Mouse (Mus musculus) bone marrow macrophage, adult 2 months (primary cell): ENCODE measurements at regions not wholly inside any gene's neighbourhood (a gene's known extent, or its start where the extent isn't known, plus 50 kb on each side); places are given as distances from the start of the nearest gene placed in this dataset.

ENCODE experiments used
- H3K27ac ChIP-seq: 2 replicates; pipeline ENCODE4 v1.5.1; 2012; ENCODE audit warnings: low read depth, low read length; ENCODE audit not compliant: insufficient read depth
- H3K4me1 ChIP-seq: 2 replicates; pipeline ENCODE4 v1.6.1; 2012; ENCODE audit warnings: low read length; ENCODE audit not compliant: control insufficient read depth, insufficient read depth
- H3K4me3 ChIP-seq: 2 replicates; pipeline ENCODE4 v1.5.1; 2012; ENCODE audit warnings: mild to moderate bottlenecking, low read length, moderate library complexity; ENCODE audit not compliant: insufficient read depth
- CTCF ChIP-seq: IDR thresholded peaks from 2 replicates; pipeline ENCODE4 v1.5.1; 2012; ENCODE audit warnings: low read depth, mild to moderate bottlenecking, low read length, moderate library complexity
- POLR2A ChIP-seq: IDR thresholded peaks from 2 replicates; pipeline ENCODE4 v1.6.1; 2012; ENCODE audit warnings: mild to moderate bottlenecking, low read depth, low read length, borderline replicate concordance

DNA sequence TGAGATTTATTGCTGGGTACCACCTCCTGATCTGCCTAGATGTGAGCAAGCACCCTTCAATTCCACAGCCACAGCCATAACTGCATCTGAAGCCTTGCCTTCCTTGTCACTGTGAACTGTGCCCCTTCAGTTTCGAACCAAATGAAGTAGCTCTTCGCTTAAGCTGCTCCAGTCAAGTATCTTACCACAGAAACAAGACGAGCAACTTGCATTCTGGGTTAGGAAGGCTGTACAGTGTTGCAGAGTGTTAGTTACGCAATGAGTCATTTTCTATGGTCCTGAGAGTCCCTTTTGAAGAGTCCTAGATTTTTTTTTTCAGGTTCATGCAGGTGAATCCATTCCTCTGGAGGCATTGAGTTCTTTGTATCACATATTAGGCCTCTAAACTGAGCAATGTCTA, 107.9 kb upstream of the Topaz1 start:
- Histone ChIP-seq H3K4me1 (no peaks in the 10 kb centered on the region), H3K27ac (no peak overlapping the region), H3K4me3 (no peak overlapping the region)
- TF ChIP-seq POLR2A (no peak), CTCF (no peak)

- no peak overlapping the region for H3K4me3 ChIP-seq
- no peak overlapping the region for H3K27ac ChIP-seq
- H3K4me1 ChIP-seq = no peaks in the 10 kb centered on the region
- TF ChIP-seq POLR2A = no peak
- no peak for TF ChIP-seq CTCF
These were observed 104.2 kb upstream of the Topaz1 start for GRCm38 (mm10) chr9:122642913-122643312.

GRCm38 (mm10) chr9:122645569-122645968, 101.6 kb upstream of the Topaz1 start:
- H3K4me3 ChIP-seq = no peak overlapping the region
- no peaks in the 10 kb centered on the region for H3K4me1 ChIP-seq
- no peak overlapping the region for H3K27ac ChIP-seq
- no peak for TF ChIP-seq POLR2A
- no peak for TF ChIP-seq CTCF

DNA sequence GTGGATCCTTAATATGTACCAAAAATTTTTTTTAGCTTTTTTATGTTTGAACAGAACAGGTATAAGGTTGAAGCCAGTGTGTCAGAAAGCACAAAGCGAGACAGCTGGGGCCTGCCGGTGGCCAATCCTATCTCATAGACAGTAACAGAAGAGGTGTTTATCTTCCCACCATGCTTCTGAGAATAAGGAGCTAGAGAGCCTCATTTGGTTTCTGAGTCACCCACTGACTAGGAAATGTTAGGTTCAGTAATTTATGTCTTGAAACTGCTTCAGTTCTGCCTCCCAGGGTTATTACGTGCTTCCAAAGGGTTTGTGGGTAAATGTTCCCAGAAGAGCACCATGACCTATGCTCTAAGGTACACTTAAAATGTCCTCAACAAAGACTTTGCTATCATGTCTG, 96.3 kb upstream of the Topaz1 start:
- no peak overlapping the region for H3K4me3 ChIP-seq
- TF ChIP-seq POLR2A (no peak), CTCF (no peak)
- no peaks in the 10 kb centered on the region for H3K4me1 ChIP-seq

DNA sequence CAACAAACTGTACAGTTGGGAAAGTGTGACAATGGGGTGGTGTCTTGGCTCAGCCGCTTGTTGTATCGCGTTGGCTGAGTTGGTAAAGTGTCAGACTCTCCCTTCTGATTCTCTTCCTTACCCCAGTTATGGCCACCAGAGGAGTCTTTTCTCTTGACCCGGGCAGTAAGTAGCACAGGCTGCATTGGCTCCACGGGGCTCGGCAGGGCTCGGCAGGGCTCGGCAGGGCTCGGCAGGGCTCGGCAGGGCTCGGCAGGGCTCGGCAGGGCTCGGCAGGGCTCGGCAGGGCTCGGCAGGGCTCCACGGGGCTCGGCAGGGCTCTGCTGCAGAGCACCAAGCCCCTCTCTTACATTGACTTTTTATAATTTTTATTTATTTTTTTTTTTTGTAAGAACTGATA, 91.6 kb upstream of the Topaz1 start:
- no peak for TF ChIP-seq CTCF
- no peak for TF ChIP-seq POLR2A
- Histone ChIP-seq H3K27ac (no peak overlapping the region), H3K4me3 (no peak overlapping the region), H3K4me1 (no peaks in the 10 kb centered on the region)

More for the DNA sequence above, 96.3 kb upstream of the Topaz1 start:
- no peak overlapping the region for H3K27ac ChIP-seq

DNA sequence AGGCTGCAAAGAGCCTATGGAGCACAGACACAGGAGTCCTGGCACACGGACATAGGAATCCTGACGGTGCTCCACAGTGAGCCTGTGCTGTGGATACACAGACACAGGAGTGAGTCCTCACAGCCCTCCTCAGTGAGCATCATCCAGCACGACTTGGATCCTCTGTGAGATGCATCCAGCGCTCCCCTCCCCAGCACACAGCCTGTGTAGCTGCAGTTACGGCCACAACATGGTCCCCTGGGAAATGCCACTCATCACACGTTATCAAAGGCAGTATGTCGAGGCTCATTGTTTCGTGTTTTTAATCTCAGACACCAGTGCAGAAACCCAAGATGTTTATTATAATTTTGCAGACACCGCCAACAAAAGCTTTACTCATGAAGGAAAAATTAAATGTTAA, 87.1 kb upstream of the Topaz1 start:
- Histone ChIP-seq H3K27ac (no peak overlapping the region), H3K4me3 (no peak overlapping the region), H3K4me1 (no peaks in the 10 kb centered on the region)
- TF ChIP-seq POLR2A (no peak), CTCF (no peak)

DNA sequence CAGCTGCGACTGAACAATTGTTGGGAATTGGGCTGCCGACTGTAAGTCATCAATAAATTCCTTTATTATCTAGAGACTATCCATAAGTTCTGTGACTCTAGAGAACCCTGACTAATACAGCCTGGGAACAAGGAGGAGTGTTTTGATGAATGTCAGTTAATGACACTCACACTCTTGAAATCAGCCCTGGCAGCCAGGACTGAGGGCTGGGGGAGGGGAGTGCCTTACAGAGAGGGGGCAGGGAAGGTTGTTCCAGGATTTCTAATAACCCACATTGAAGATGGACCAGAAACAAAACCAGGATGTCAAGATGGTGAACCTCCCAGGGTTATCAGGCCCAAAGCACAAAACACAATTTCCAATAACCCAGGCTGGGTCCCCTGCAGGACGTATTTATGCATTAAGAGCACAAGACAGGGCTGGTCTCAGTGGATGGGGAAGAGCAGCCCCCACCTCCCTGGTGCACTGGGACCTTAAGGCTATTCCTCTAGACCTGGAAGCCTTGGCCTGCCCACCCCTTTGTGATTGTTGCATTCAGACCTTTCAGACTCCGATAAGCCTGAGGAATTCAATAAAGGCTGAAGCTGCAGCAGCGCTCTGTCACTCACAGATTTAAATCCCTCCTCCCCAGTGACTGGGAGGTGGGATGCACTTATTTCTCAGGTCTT, 80.0 kb upstream of the Topaz1 start:
- Histone ChIP-seq H3K4me1 (no peaks in the 10 kb centered on the region), H3K27ac (no peak overlapping the region), H3K4me3 (no peak overlapping the region)
- TF ChIP-seq CTCF (no peak), POLR2A (no peak)

GRCm38 (mm10) chr9:122667646-122667981, 79.5 kb upstream of the Topaz1 start:
- no peak overlapping the region for H3K27ac ChIP-seq
- no peak overlapping the region for H3K4me3 ChIP-seq
- no peak for TF ChIP-seq POLR2A
- TF ChIP-seq CTCF = no peak
- H3K4me1 ChIP-seq = no peaks in the 10 kb centered on the region

DNA sequence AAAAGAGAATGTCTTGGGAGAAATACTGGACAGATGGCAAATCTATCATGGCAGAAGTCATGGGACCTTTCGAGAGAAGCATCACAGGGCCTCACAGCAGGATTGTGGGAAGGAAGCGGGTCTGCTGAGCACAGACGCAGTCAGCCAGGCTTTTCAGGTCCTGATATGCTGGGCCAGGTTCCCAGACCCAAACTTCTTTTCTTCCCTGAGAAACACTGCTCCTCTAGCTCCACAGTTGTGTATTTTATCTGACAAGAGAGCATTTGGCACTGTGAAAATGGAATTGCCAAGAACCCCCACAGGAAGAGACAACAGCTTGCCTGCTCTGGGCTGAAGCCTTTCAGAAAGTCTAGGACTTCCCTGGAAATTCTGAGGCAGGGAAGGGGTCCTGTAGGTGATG, 73.4 kb upstream of the Topaz1 start:
- TF ChIP-seq CTCF = no peak
- no peak for TF ChIP-seq POLR2A
- Histone ChIP-seq H3K27ac (no peak overlapping the region), H3K4me3 (no peak overlapping the region), H3K4me1 (no peaks in the 10 kb centered on the region)

GRCm38 (mm10) chr9:122678001-122678696, 69.0 kb upstream of the Topaz1 start:
- TF ChIP-seq CTCF = no peak
- TF ChIP-seq POLR2A = no peak
- no peak overlapping the region for H3K4me3 ChIP-seq
- H3K27ac ChIP-seq = no peak overlapping the region
- H3K4me1 ChIP-seq = no peaks in the 10 kb centered on the region

- H3K27ac ChIP-seq = no peak overlapping the region
- H3K4me1 ChIP-seq = no peaks in the 10 kb centered on the region
- H3K4me3 ChIP-seq = no peak overlapping the region
- TF ChIP-seq POLR2A (no peak), CTCF (no peak)
These were observed 60.0 kb upstream of the Topaz1 start for GRCm38 (mm10) chr9:122687170-122687569.
